Mouse (Mus musculus) forebrain, postnatal 0 days (tissue): Measurements from ENCODE around the gene Fam227b. TPM values are rescaled to one million over a fixed set of nuclear protein-coding genes. Genes with fewer than 3 reads are reported as not detected.

Experiments used
- ATAC-seq: fragments of 200-750 bp; cut with Nextera tagmentation; 2 replicates; pipeline ENCODE4 v1.8.0; 2017; ENCODE audit warnings: mild to moderate bottlenecking, moderate library complexity
- DNase-seq: peaks from one replicate; pipeline ENCODE4 v3.0.0-alpha.2; 2015
- H3K27ac ChIP-seq: fragments of 300-500 bp; sonication (generic); 2 replicates; pipeline ENCODE4 v1.5.1; 2014; ENCODE audit warnings: low read depth, mild to moderate bottlenecking, antibody characterized with exemption, low read length, moderate library complexity, mixed read lengths
- H3K27me3 ChIP-seq: fragments of 300-500 bp; sonication (generic); 2 replicates; pipeline ENCODE4 v1.6.1; 2014; ENCODE audit warnings: mild to moderate bottlenecking, low read length, mixed read lengths; ENCODE audit not compliant: insufficient read depth
- H3K36me3 ChIP-seq: fragments of 300-500 bp; sonication (generic); 2 replicates; pipeline ENCODE4 v1.6.1; 2014; ENCODE audit warnings: mild to moderate bottlenecking, moderate library complexity; ENCODE audit not compliant: insufficient read depth
- H3K4me1 ChIP-seq: fragments of 300-500 bp; sonication (generic); 2 replicates; pipeline ENCODE4 v1.6.1; 2014; ENCODE audit warnings: antibody characterized with exemption; ENCODE audit not compliant: insufficient read depth
- H3K4me2 ChIP-seq: fragments of 300-500 bp; sonication (generic); 2 replicates; pipeline ENCODE4 v1.6.1; 2014; ENCODE audit warnings: low read depth, mild to moderate bottlenecking, moderate library complexity
- H3K4me3 ChIP-seq: fragments of 300-500 bp; sonication (generic); 2 replicates; pipeline ENCODE4 v1.5.1; 2014; ENCODE audit warnings: low read depth, low read length, mixed read lengths
- H3K9ac ChIP-seq: fragments of 300-500 bp; sonication (generic); 2 replicates; pipeline ENCODE4 v1.6.1; 2014; ENCODE audit warnings: mild to moderate bottlenecking
- H3K9me3 ChIP-seq: fragments of 300-500 bp; sonication (generic); 2 replicates; pipeline ENCODE4 v1.6.1; 2016; ENCODE audit warnings: low read length
- CTCF ChIP-seq: sonication (generic); IDR thresholded peaks from 2 replicates; pipeline ENCODE4 v1.5.1; 2016; ENCODE audit warnings: antibody characterized with exemption, control low read depth, low read depth
- WGBS: fragments of 180-500 bp; shearing (Covaris S2); extraction: QIAGEN DNeasy Blood & Tissue Kit; methylation state at CpG from one replicate; pipeline ENCODE4 v1.1.7; 2014; 5-methylcytosine and 5-hydroxymethylcytosine counted together
- polyA plus RNA-seq: library from polyadenylated mRNA; unstranded; fragments of >200 nt; fragmentation: Nextera tagmentation; extraction: Ambion mirVana; gene quantifications from 2 replicates; pipeline ENCODE4 v1.2.1, GENCODE M21; 2015
- total RNA-seq: library from RNA; depleted of rRNA; stranded (reverse); fragments of >200 nt; gene quantifications from 2 replicates; pipeline ENCODE4 v1.2.3, GENCODE M21; 2014; rRNA removed

Fam227b gene
- total and polyA plus RNA-seq, 2 experiments from 2014 or later = not detected

DNA sequence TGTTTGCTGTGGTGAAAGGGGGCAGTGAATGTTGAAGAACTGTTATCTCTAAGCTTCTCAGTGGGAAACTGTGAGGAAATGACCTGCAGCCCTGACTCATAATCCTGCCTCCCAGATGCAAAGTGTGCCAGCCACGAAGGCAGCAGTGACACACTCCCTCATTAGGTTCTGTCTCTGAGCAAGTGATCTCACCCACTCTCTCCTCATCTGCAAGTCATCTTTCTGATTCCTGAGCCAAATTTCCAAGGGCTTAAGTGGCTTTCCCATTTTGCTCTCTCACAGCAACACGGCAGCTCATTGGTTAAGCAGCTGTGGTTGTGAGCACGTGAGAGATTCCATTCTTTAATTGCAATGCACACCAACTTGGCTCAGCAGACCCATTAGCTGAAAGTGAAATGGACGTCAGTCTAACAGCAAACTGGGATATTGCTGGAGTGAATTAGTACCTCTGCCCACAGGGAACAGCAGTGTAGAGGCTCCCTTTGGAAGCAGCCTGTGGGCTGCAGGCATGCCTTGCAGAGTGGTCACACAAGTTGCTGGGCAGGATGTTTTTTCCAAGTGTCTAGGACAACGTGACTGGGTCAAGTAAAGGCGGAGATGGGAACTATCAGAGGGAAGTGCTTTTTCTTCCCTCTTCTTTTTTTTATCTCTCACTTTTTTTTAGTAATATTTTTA, 210.6 kb downstream of the Fam227b start:
- H3K4me1 ChIP-seq = no peaks in the 10 kb centered on the region
- no peaks in the 10 kb centered on the region for H3K9me3 ChIP-seq
- no peaks in the 10 kb centered on the region for H3K27me3 ChIP-seq
- no peak for DNase-seq
- no peak overlapping the region for H3K4me3 ChIP-seq
- TF ChIP-seq CTCF = no peak
- no peak; the same call in 1 of the 2 replicates for ATAC-seq
- WGBS = 52% methylated on average over 6 of the region's 6 CpGs
- H3K36me3 ChIP-seq = no peaks in the 10 kb centered on the region
- H3K27ac ChIP-seq = no peak overlapping the region
- no peak overlapping the region for H3K9ac ChIP-seq
- no peak overlapping the region for H3K4me2 ChIP-seq

- Histone ChIP-seq H3K4me2 (no peak overlapping the region), H3K9me3 (no peaks in the 10 kb centered on the region), H3K27me3 (no peaks in the 10 kb centered on the region), H3K36me3 (no peaks in the 10 kb centered on the region), H3K4me3 (no peak overlapping the region), H3K9ac (no peak overlapping the region), H3K4me1 (no peaks in the 10 kb centered on the region), H3K27ac (no peak overlapping the region)
- no peak for TF ChIP-seq CTCF
- ATAC-seq = no peak; the same call in 1 of the 2 replicates
- DNase-seq = peak; percentile 2
- 57% methylated on average over 6 of the region's 6 CpGs for WGBS
Observed at GRCm38 (mm10) chr2:125938993-125939642, 212.7 kb downstream of the Fam227b start.

- no peaks in the 10 kb centered on the region for H3K36me3 ChIP-seq
- TF ChIP-seq CTCF = 0 out of 2 replicates have a peak, but pooled peaks have one; percentile 7
- H3K4me1 ChIP-seq = no peaks in the 10 kb centered on the region
- no peaks in the 10 kb centered on the region for H3K9me3 ChIP-seq
- 52% methylated on average over 5 of the region's 5 CpGs for WGBS
- no peak overlapping the region for H3K4me2 ChIP-seq
- no peak overlapping the region for H3K27ac ChIP-seq
- no peak overlapping the region for H3K9ac ChIP-seq
- H3K27me3 ChIP-seq = no peaks in the 10 kb centered on the region
- ATAC-seq (no peak), DNase-seq (no peak)
- H3K4me3 ChIP-seq = no peak overlapping the region
Observed at GRCm38 (mm10) chr2:125936396-125936795, 215.4 kb downstream of the Fam227b start.

- H3K36me3 ChIP-seq = no peaks in the 10 kb centered on the region
- no peak for TF ChIP-seq CTCF
- no peak overlapping the region for H3K4me3 ChIP-seq
- H3K4me1 ChIP-seq = no peaks in the 10 kb centered on the region
- H3K27ac ChIP-seq = no peak overlapping the region
- no peaks in the 10 kb centered on the region for H3K27me3 ChIP-seq
- no peak overlapping the region for H3K9ac ChIP-seq
- 66% methylated on average over 3 of the region's 3 CpGs for WGBS
- DNase-seq = no peak
- no peaks in the 10 kb centered on the region for H3K9me3 ChIP-seq
- ATAC-seq = no peak
- no peak overlapping the region for H3K4me2 ChIP-seq
Observed at GRCm38 (mm10) chr2:125933977-125934376, 217.8 kb downstream of the Fam227b start.

Other genes with a start within 250 kb of the Fam227b start
- 0.15 and 0.48 TPM in 2 replicates for gene Fgf7, start 117.3 kb downstream of the Fam227b start, total RNA-seq
- 0.23 and 0.31 TPM in 2 replicates for gene Fgf7, start 117.3 kb downstream of the Fam227b start, polyA plus RNA-seq
- gene Dtwd1, start 137 bp upstream of the Fam227b start, total RNA-seq = 9.6 and 12.2 TPM in 2 replicates
- gene Dtwd1, start 137 bp upstream of the Fam227b start, polyA plus RNA-seq = 19.8 and 21.7 TPM in 2 replicates
- not detected in 2 replicates for gene Gm17555, start 63.1 kb upstream of the Fam227b start, total RNA-seq
- not detected in 2 replicates for gene Gm17555, start 63.1 kb upstream of the Fam227b start, polyA plus RNA-seq